Mouse (Mus musculus) spleen, adult 2 months (tissue): ENCODE data around the gene Rad17. TPM values are rescaled to one million over a fixed set of nuclear protein-coding genes. Genes with fewer than 3 reads are reported as not detected.

Experiments used
- DNase-seq, 2 experiments: peaks; one replicate each; pipeline versions ENCODE4 v3.0.0 to v3.0.0-alpha.2; 2012 to 2021; ENCODE audit warnings: low spot score in 2 of 2, low read depth in 1 of 2
- H3K27ac ChIP-seq: fragments of 200-500 bp; 2 replicates; pipeline ENCODE4 v1.5.1; 2012; ENCODE audit warnings: low read length, inconsistent platforms; ENCODE audit not compliant: insufficient read depth
- H3K27me3 ChIP-seq: fragments of 200-500 bp; 2 replicates; pipeline ENCODE4 v1.6.1; 2012; ENCODE audit warnings: mild to moderate bottlenecking, moderate library complexity, low read length, inconsistent platforms; ENCODE audit not compliant: control insufficient read depth, insufficient read depth
- H3K36me3 ChIP-seq: fragments of 200-500 bp; 2 replicates; pipeline ENCODE4 v1.6.1; 2012; ENCODE audit warnings: mild to moderate bottlenecking, low read length, inconsistent platforms; ENCODE audit not compliant: control insufficient read depth, insufficient read depth
- H3K4me1 ChIP-seq: fragments of 200-500 bp; 2 replicates; pipeline ENCODE4 v1.6.1; 2011; ENCODE audit warnings: inconsistent platforms; ENCODE audit not compliant: control insufficient read depth, insufficient read depth, insufficient read length
- H3K4me3 ChIP-seq: fragments of 200-500 bp; 2 replicates; pipeline ENCODE4 v1.5.1; 2011; ENCODE audit warnings: mild to moderate bottlenecking, inconsistent platforms; ENCODE audit not compliant: insufficient read depth, insufficient read length; ENCODE audit errors: extremely low read depth
- CTCF ChIP-seq: fragments of 200-500 bp; IDR thresholded peaks from 2 replicates; pipeline ENCODE4 v1.5.1; 2011; ENCODE audit warnings: mild to moderate bottlenecking, inconsistent platforms; ENCODE audit not compliant: insufficient read depth, insufficient read length, insufficient replicate concordance; ENCODE audit errors: extremely low read depth
- POLR2A ChIP-seq: fragments of 200-500 bp; IDR thresholded peaks from 2 replicates; pipeline ENCODE4 v1.6.1; 2011; ENCODE audit warnings: low read depth, low read length, inconsistent platforms
- WGBS: fragments of 180-500 bp; shearing (Covaris S2); methylation state at CpG from one replicate; pipeline ENCODE4 v1.1.7; 2018; 5-methylcytosine and 5-hydroxymethylcytosine counted together
- polyA plus RNA-seq: library from polyadenylated mRNA; depleted of rRNA; stranded (reverse); fragments of >200 nt; gene quantifications from 2 replicates; pipeline ENCODE4 v1.2.3, GENCODE M21; 2012

Gene Rad17
- polyA plus RNA-seq, 1 experiment, result 2.7 TPM

- no peak overlapping the region; the same call in 1 of the 2 replicates for H3K4me3 ChIP-seq
- H3K27me3 ChIP-seq, result no peaks in the 10 kb centered on the region
- H3K36me3 ChIP-seq, result no peaks in the 10 kb centered on the region; the same call in 1 of the 2 replicates
- no peaks in the 10 kb centered on the region for H3K4me1 ChIP-seq
- peak overlapping the region; percentile 59 for H3K27ac ChIP-seq
- no peak for TF ChIP-seq POLR2A
- peak in 1 of 2 experiments; percentile 64 for DNase-seq
- WGBS, result 48% methylated on average over 11 of the region's 17 CpGs
Observed at GRCm38 (mm10) chr13:100594041-100594792, 56.6 kb downstream of the Rad17 start.

GRCm38 (mm10) chr13:100588646-100589045, 62.2 kb downstream of the Rad17 start:
- H3K4me1 ChIP-seq, result no peaks in the 10 kb centered on the region
- peak overlapping the region; percentile 58; the same call in 1 of the 2 replicates for H3K4me3 ChIP-seq
- 71% methylated on average over 12 of the region's 12 CpGs for WGBS
- TF ChIP-seq POLR2A (no peak), CTCF (no peak)
- no peak for DNase-seq
- H3K27ac ChIP-seq, result peak overlapping the region; percentile 87
- H3K27me3 ChIP-seq, result no peaks in the 10 kb centered on the region
- peaks cover 3% of the 10 kb centered on the region for H3K36me3 ChIP-seq

GRCm38 (mm10) chr13:100582144-100582543, 68.7 kb downstream of the Rad17 start:
- Histone ChIP-seq H3K27ac (no peak overlapping the region), H3K36me3 (no peaks in the 10 kb centered on the region; the same call in 1 of the 2 replicates), H3K4me1 (no peaks in the 10 kb centered on the region), H3K27me3 (no peaks in the 10 kb centered on the region), H3K4me3 (no peak overlapping the region)
- 57% methylated on average over 6 of the region's 6 CpGs for WGBS
- DNase-seq, result no peak
- no peak for TF ChIP-seq POLR2A
- TF ChIP-seq CTCF, result no peak

GRCm38 (mm10) chr13:100581701-100582100, 69.2 kb downstream of the Rad17 start:
- H3K4me3 ChIP-seq, result no peak overlapping the region
- TF ChIP-seq CTCF (no peak), POLR2A (no peak)
- H3K27me3 ChIP-seq, result no peaks in the 10 kb centered on the region
- no peak for DNase-seq
- 67% methylated on average over 3 of the region's 3 CpGs for WGBS
- no peaks in the 10 kb centered on the region for H3K36me3 ChIP-seq
- no peaks in the 10 kb centered on the region for H3K4me1 ChIP-seq
- H3K27ac ChIP-seq, result no peak overlapping the region

- no peaks in the 10 kb centered on the region for H3K36me3 ChIP-seq
- H3K27me3 ChIP-seq, result no peaks in the 10 kb centered on the region
- no peak overlapping the region for H3K4me3 ChIP-seq
- TF ChIP-seq POLR2A, result no peak
- no peak for TF ChIP-seq CTCF
- DNase-seq, result no peak
- H3K27ac ChIP-seq, result no peak overlapping the region
- H3K4me1 ChIP-seq, result no peaks in the 10 kb centered on the region
Observed at GRCm38 (mm10) chr13:100579951-100580350, 70.9 kb downstream of the Rad17 start.

- H3K4me3 ChIP-seq, result no peak overlapping the region
- H3K27me3 ChIP-seq, result no peaks in the 10 kb centered on the region
- H3K36me3 ChIP-seq, result no peaks in the 10 kb centered on the region
- H3K4me1 ChIP-seq, result no peaks in the 10 kb centered on the region
- no peak overlapping the region for H3K27ac ChIP-seq
- TF ChIP-seq POLR2A (no peak), CTCF (no peak)
- no peak for DNase-seq
- WGBS, result 68% methylated on average over 3 of the region's 3 CpGs
Observed at GRCm38 (mm10) chr13:100579220-100579619, 71.6 kb downstream of the Rad17 start.

- DNase-seq, result peak in 1 of 2 experiments; percentile 80
- WGBS, result 13% methylated on average over 2 of the region's 2 CpGs
- no peak overlapping the region for H3K4me3 ChIP-seq
- no peaks in the 10 kb centered on the region for H3K4me1 ChIP-seq
- no peaks in the 10 kb centered on the region for H3K36me3 ChIP-seq
- TF ChIP-seq POLR2A, result no peak
- TF ChIP-seq CTCF, result no peak
- H3K27ac ChIP-seq, result no peak overlapping the region
- no peaks in the 10 kb centered on the region for H3K27me3 ChIP-seq
Observed at GRCm38 (mm10) chr13:100575950-100576349, 74.9 kb downstream of the Rad17 start.
